Mouse (Mus musculus): ENCODE results near the gene Bcar3.

Gene Bcar3

GRCm38 (mm10) chr3:122336030-122336429, 42.1 kb downstream of the Bcar3 start:
- DNase-seq (ENCODE audit: low spot score in 2 of 2), result no peak

DNA sequence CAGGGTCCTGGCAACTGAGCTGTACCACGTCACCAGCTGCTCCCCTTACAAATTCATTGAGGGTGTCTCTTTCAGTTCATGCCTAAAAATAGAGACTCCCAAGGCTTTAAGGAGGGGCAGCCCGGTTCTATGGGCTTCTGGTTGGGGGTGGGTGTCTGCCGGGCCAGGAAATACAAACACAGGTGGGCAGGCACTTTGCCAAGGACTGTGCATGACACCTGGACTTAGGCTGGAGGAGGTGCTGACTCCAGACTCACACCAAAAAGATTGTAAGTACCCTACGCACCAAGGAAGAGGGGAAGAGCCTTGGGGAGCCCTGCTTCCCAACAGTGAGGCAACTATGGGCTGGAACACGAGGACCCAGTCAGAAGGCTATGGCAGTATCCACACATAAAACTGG, 44.1 kb downstream of the Bcar3 start:
- no peak for DNase-seq (ENCODE audit: low spot score in 2 of 2)

- no peak for DNase-seq (ENCODE audit: low spot score in 2 of 2)
Measured at GRCm38 (mm10) chr3:122338897-122339296, 45.0 kb downstream of the Bcar3 start.

- no peak for DNase-seq (ENCODE audit: low spot score in 2 of 2)
Measured at GRCm38 (mm10) chr3:122340135-122341068, 46.5 kb downstream of the Bcar3 start.

DNA sequence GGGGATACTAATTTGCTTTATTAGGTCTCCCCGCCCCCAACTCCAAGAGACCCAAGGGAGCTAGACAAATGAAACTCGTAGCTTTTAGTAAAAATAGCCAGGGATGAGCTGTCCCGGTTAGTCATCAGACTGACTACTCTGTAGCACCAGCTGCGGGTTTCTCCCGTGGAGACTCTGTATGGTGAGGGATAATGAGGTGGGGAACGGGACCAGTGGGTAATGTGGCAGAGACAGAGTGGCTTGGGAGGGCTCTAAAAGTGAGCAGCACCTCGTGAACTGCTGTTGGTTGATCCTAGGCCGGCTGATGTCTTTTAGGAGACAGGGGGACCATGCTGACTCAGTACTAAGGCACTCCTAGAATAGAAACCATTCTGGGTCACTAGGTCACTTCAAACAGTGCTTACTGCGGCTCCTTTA, 49.5 kb downstream of the Bcar3 start:
- DNase-seq (ENCODE audit: low spot score in 2 of 2), result peak; percentile 22 to 28

GRCm38 (mm10) chr3:122344350-122344749, 50.4 kb downstream of the Bcar3 start:
- DNase-seq (ENCODE audit: low spot score in 2 of 2), result no peak

DNA sequence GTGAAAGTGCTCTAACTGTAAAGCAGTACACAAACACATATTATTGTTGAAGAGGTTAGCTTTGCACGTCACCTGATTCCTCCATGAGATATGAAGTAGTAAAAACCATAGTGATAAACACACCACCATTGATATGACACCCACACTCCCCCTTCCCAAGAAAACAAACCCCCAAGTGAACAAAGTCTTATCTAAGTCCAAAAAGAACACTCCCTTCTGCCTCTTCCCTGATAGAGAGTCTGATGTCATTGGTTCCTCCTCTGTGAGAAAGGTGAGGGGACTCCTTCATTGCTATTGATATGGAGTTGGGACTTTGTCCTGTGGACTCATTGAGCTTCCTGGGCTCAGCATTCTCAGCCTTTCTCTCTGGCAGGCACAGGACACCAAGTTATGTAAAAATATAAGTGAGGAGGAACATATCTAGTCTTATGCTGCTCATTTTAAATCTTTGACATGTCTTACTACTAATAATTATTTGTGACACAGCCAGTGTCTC, 52.1 kb downstream of the Bcar3 start:
- DNase-seq (ENCODE audit: low spot score in 2 of 2), result no peak

DNA sequence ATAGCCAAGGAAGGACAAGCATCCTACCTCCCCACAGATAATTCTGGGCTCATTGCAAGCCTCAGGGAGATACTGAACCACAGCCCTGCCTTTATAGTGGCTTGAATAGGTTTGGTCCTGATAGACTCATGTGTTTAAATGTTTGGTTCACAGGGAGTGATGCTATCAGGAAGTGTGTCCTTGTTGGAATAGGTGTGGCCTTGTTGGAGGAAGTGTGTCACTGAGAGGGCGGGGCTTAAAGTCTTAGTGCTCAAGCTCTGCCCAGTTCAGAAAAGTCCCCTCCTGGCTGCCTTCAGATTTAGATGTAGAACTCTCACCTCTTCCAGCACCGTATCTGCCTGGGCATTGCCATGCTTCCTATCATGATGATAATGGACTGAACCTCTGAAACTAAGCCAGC, 52.7 kb downstream of the Bcar3 start:
- DNase-seq (ENCODE audit: low spot score in 2 of 2), result no peak

GRCm38 (mm10) chr3:122348677-122349076, 54.7 kb downstream of the Bcar3 start:
- DNase-seq (ENCODE audit: low spot score in 2 of 2), result no peak

GRCm38 (mm10) chr3:122352801-122353200, 58.9 kb downstream of the Bcar3 start:
- DNase-seq (ENCODE audit: low spot score in 2 of 2), result no peak

DNA sequence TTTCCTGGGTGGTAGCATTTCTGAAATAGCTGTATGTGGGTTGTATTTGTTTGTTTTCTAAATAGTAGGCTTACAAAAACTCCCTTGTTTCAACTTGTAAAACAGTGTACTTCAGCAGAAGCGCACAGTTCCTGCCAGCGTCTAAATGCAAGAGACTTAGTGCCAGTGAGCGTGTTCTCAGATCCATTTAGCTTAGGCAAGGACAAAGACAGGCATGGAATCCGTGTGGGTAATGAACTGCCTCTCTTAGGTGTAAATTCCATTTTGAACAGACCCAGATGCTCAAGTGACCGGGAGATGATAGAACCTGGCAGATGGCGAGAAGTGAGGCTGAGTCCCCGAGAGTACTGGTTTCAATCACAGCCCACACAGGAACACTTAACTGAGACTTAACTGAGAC, 65.5 kb downstream of the Bcar3 start:
- no peak for DNase-seq (ENCODE audit: low spot score in 2 of 2)

DNA sequence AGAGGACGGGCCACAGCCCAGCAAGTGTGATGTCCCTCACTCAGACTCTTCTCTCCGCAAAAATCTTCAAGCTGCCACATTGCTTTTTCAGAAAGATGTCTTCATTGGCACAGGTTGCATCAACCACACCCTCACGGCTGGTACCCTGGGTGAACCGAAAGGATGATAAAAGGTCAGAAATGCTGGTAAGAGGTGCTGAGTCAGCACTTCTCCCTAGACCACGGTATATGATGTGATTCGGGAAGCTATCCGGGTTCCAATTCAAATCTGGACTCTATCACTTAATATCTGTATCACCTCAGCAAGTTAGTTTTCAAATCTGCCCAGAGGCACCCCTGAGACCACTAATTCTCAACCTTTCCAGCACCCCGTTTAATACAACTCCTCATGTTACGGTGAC, 66.0 kb downstream of the Bcar3 start:
- no peak for DNase-seq (ENCODE audit: low spot score in 2 of 2)

- DNase-seq (ENCODE audit: low spot score in 2 of 2), result no peak
Measured at GRCm38 (mm10) chr3:122360721-122361138, 66.8 kb downstream of the Bcar3 start.

DNA sequence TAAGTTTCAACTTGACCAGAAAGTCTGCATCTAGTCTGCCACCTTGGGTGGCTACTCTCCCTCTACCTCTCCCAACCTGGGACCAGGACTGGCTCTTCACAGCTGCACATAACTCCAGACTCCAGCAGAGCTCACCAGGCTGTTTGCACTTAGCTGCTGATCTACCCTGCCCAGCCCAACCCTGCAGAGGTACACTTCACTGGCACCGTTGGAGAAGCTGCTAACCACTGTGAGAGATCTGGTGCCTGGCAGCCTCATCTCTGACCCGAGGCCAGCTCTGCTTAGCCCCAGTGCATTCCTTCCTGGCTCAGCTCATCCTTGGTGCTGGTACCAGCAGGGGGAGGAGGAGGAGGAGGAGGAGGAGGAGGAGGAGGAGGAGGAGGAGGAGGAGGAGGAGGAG, 68.8 kb downstream of the Bcar3 start:
- DNase-seq (ENCODE audit: low spot score in 2 of 2), result no peak

- DNase-seq (ENCODE audit: low spot score in 2 of 2), result no peak
Measured at GRCm38 (mm10) chr3:122364565-122364964, 70.6 kb downstream of the Bcar3 start.

DNA sequence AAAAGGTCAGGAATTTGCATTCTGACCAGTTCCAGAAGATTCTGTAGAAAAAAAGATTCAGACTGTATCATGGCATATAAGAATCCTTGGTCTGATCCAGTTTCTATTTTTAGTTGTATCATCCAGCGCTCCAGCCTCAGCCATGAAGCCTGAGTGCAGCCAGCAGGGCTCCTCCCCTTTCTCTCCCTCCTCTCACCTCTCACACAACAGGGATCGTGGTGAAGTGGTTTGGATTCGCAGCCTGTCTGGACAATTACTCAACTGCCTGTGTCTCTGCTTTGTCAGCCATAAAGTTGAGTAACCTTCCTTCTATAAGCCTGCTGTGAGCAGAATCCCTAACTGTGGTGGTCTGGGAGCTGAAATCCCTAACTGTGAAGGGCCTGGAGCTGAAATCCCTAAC, 71.4 kb downstream of the Bcar3 start:
- DNase-seq (ENCODE audit: low spot score in 2 of 2), result no peak

DNA sequence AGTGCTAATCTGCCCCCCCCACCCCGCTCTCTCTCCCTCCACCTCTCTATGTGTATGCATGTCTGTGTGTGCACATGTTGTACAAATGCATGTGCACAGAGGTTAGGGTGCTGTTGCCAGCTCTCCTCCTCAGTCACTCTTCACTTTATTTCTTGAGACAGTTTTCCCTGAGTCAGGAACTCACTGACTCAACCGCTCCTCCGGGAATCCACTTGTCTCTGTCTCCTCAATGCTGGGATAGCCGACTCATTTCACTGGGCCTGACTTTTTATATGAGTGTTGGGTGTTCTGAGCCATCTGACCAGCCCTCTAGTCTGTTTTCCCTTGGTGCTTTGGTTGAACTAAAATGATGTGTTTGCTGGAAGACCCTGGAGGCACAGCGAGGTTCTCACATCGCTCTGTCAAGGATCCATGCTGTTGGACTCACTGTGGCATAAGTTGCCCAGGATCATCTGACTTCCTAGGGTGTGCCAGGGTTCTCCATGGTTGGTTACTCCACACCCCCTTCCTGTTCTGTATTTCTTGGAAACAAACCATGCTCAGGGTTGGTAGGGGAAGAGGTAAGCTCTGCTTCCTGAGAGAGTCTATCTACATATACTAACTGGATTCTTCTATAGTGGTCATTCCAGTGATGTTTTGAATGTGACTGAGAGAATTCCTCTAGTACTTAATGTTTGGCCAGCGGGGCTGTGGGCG, 77.9 kb downstream of the Bcar3 start:
- no peak for DNase-seq (ENCODE audit: low spot score in 2 of 2)

- DNase-seq (ENCODE audit: low spot score in 2 of 2), result peak in 1 of 2 experiments; percentile 13
Measured at GRCm38 (mm10) chr3:122372617-122373016, 78.7 kb downstream of the Bcar3 start.

DNA sequence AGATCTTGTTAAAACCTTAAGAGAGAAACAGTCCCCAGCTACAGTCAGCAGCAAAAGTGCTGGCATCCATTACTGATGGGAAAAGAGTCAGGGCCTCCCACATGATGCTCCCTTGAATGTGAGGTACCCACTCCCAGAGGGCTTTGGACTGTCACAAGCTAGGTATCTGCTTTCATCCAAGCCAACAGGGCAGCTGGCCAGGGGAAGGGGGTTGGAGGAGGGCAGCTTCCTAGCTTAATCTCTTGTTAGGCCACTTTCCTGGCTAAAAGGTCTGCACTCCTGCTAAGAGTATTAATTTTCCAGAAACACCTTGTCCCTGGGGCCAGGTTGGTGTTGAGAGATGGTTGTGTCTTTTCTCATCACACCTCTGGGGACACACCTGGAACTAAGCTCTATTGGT, 82.1 kb downstream of the Bcar3 start:
- DNase-seq (ENCODE audit: low spot score in 2 of 2), result no peak

DNA sequence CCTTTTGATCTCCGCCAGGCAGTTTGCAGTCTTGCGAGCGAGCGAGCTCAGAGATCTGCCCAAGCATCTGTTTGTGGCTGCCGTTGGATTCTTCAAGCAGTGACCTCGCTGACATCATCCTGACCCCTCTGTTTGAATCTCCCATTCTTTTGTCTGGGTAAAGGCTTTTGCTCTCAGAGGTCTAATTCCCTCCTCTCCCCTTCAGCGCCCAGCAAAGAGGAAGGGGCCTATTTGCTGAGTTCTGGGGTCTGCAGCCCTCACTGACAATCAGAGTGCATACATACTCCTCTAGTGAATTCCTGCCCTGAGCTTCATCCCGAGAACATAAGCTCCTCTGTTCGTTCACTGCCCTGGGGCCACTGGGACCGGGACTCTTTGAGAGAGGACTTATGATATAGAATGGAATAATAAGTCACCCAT, 82.5 kb downstream of the Bcar3 start:
- no peak for DNase-seq (ENCODE audit: low spot score in 2 of 2)

DNA sequence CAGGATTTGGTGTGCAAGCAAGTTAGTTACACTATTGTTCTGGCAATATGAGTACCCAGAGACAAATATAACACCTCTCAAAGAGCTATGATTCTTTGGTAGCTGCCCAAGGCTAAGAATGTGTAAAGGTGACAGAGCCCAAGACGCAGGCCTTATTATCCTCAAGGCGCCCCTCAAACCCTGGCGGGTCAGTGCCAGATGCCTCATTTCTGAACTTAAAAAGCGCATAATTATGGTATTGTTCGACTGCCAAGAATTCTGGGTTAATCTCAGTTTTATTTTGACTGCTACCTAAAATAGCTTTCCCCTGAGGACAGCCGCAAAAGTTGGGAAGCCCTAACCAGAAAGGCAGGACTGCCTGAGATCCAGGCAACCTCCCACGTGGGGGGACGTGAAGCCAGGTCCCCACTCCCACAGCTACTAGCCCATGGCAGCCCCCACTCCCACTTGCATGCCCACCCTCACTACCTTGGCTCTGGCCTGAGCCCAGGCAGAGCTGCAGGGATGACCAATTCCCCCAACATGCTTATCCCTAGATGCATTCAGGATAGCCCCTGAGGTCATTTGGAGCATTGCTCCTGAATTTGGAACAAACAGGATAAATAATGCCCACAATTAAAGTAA, 83.0 kb downstream of the Bcar3 start:
- DNase-seq (ENCODE audit: low spot score in 2 of 2), result peak in 1 of 2 experiments; percentile 5

DNA sequence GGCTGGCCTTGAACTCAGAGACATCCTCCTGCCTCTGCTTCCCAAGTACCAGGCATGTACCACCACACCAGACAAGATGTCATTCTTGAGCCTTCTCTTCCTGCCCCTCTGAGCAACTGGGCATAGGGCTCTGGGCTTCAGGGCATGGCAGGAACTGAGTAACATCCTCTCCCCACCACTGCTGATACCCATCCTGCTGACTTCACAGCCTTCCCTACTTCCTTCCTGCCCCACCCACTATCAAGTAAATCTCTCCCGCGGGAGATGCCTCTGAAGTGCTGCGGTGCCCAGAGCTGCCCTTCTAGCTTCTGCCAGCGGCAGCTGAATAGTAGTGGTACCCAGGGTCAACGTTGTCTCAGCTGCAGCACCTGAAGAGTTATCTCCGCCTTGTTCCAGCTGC, 84.7 kb downstream of the Bcar3 start:
- no peak for DNase-seq (ENCODE audit: low spot score in 2 of 2)
